Mouse (Mus musculus) liver, embryonic 16.5 days (tissue): Measurements from ENCODE around the gene Phkb. TPM values are rescaled to one million over a fixed set of nuclear protein-coding genes. Genes with fewer than 3 reads are reported as not detected.
"Not testable (repeated sequence)": the region's sequence is repeated elsewhere in the genome, so short reads cannot be mapped to it uniquely, and the experiment has no call there.

ENCODE experiments used
- ATAC-seq: fragments of 200-750 bp; cut with Nextera tagmentation; 2 replicates; pipeline ENCODE4 v1.8.0; 2017; ENCODE audit warnings: low read depth, mild to moderate bottlenecking, moderate number of reproducible peaks, moderate library complexity
- H3K27ac ChIP-seq: fragments of 300-500 bp; sonication (generic); 2 replicates; pipeline ENCODE4 v1.5.1; 2014; ENCODE audit warnings: mild to moderate bottlenecking, low read length
- H3K27me3 ChIP-seq: fragments of 300-500 bp; sonication (generic); 2 replicates; pipeline ENCODE4 v1.6.1; 2014; ENCODE audit warnings: low read depth, low read length, mixed read lengths; ENCODE audit not compliant: control insufficient read depth, insufficient read depth
- H3K36me3 ChIP-seq: fragments of 300-500 bp; sonication (generic); 2 replicates; pipeline ENCODE4 v1.6.1; 2014; ENCODE audit warnings: mild to moderate bottlenecking; ENCODE audit not compliant: control insufficient read depth, insufficient read depth
- H3K4me1 ChIP-seq: fragments of 300-500 bp; sonication (generic); 2 replicates; pipeline ENCODE4 v1.6.1; 2014; ENCODE audit warnings: low read depth, low read length, mixed read lengths; ENCODE audit not compliant: control insufficient read depth
- H3K4me2 ChIP-seq: fragments of 300-500 bp; sonication (generic); 2 replicates; pipeline ENCODE4 v1.6.1; 2014; ENCODE audit warnings: low read depth, low read length, mixed read lengths
- H3K4me3 ChIP-seq: fragments of 300-500 bp; sonication (generic); 2 replicates; pipeline ENCODE4 v1.5.1; 2014; ENCODE audit warnings: low read depth, mild to moderate bottlenecking, low read length
- H3K9ac ChIP-seq: fragments of 300-500 bp; sonication (generic); 2 replicates; pipeline ENCODE4 v1.6.1; 2014; ENCODE audit warnings: low read depth, low read length
- H3K9me3 ChIP-seq: fragments of 300-500 bp; sonication (generic); replicated peaks from 2 replicates; pipeline ENCODE4 v1.6.1; 2016; ENCODE audit warnings: low read length; ENCODE audit not compliant: control insufficient read depth
- WGBS: fragments of 180-500 bp; shearing (Covaris S2); extraction: QIAGEN DNeasy Blood & Tissue Kit; methylation state at CpG from one replicate; pipeline ENCODE4 v1.1.7; 2014; ENCODE audit not compliant: insufficient replicate concordance; 5-methylcytosine and 5-hydroxymethylcytosine counted together
- polyA plus RNA-seq: library from polyadenylated mRNA; unstranded; fragments of >200 nt; fragmentation: Nextera tagmentation; extraction: Ambion mirVana; gene quantifications from 2 replicates; pipeline ENCODE4 v1.2.1, GENCODE M21; 2015

Phkb gene
- 10.4 and 12.7 TPM in 2 replicates for polyA plus RNA-seq

GRCm38 (mm10) chr8:85840657-85841488, at the start of gene Phkb, which contains the start of gene Itfg1:
Gene Phkb (plus strand): TSS chr8:85840959.
Gene Itfg1 (minus strand): TSS chr8:85840921.
- H3K9ac ChIP-seq = peak within 1 kb of the TSS; percentile 91
- H3K27ac ChIP-seq = peak within 1 kb of the TSS; percentile 98
- no peaks in the 10 kb centered on the region for H3K27me3 ChIP-seq
- H3K4me3 ChIP-seq = peak within 1 kb of the TSS; percentile 93
- H3K36me3 ChIP-seq = no peaks in the 10 kb centered on the region
- peaks cover 9% of the 10 kb centered on the region for H3K4me1 ChIP-seq
- H3K9me3 ChIP-seq = no peaks in the 10 kb centered on the region
- peak; percentile 91 for ATAC-seq
- peak within 1 kb of the TSS; percentile 86 for H3K4me2 ChIP-seq
- under 1% methylated on average over 53 of the region's 54 CpGs for WGBS

- not testable (repeated sequence) for H3K36me3 ChIP-seq, H3K4me3 ChIP-seq, H3K9ac ChIP-seq, ATAC-seq, H3K27ac ChIP-seq, H3K27me3 ChIP-seq, H3K4me1 ChIP-seq, H3K9me3 ChIP-seq, H3K4me2 ChIP-seq
- 86% methylated on average over 1 of the region's 1 CpGs for WGBS
Observed at GRCm38 (mm10) chr8:85796392-85796791, 44.4 kb upstream of the Phkb start.

- Histone ChIP-seq H3K4me1 (no peaks in the 10 kb centered on the region), H3K27ac (no peak overlapping the region), H3K9ac (no peak overlapping the region), H3K9me3 (no peaks in the 10 kb centered on the region), H3K36me3 (no peaks in the 10 kb centered on the region), H3K4me2 (no peak overlapping the region), H3K27me3 (no peaks in the 10 kb centered on the region), H3K4me3 (no peak overlapping the region)
- WGBS = 83% methylated on average over 1 of the region's 1 CpGs
- ATAC-seq = no peak
Observed at GRCm38 (mm10) chr8:85800164-85800563, 40.6 kb upstream of the Phkb start.

GRCm38 (mm10) chr8:85801408-85801807, 39.4 kb upstream of the Phkb start:
- Histone ChIP-seq H3K27ac (no peak overlapping the region), H3K4me2 (no peak overlapping the region), H3K27me3 (no peaks in the 10 kb centered on the region), H3K9me3 (no peaks in the 10 kb centered on the region), H3K4me1 (no peaks in the 10 kb centered on the region), H3K36me3 (no peaks in the 10 kb centered on the region), H3K4me3 (no peak overlapping the region), H3K9ac (no peak overlapping the region)
- 54% methylated on average over 1 of the region's 1 CpGs for WGBS
- ATAC-seq = no peak

GRCm38 (mm10) chr8:85813621-85814020, 27.1 kb upstream of the Phkb start:
- no peak for ATAC-seq
- H3K4me3 ChIP-seq = no peak overlapping the region
- no peaks in the 10 kb centered on the region for H3K27me3 ChIP-seq
- no peak overlapping the region for H3K4me2 ChIP-seq
- H3K4me1 ChIP-seq = no peaks in the 10 kb centered on the region
- no peaks in the 10 kb centered on the region for H3K36me3 ChIP-seq
- no peak overlapping the region for H3K27ac ChIP-seq
- no peak overlapping the region for H3K9ac ChIP-seq
- no peaks in the 10 kb centered on the region for H3K9me3 ChIP-seq

- no peaks in the 10 kb centered on the region for H3K27me3 ChIP-seq
- peak overlapping the region; percentile 91 for H3K9ac ChIP-seq
- H3K27ac ChIP-seq = peak overlapping the region; percentile 98
- under 1% methylated on average over 21 of the region's 21 CpGs for WGBS
- H3K9me3 ChIP-seq = no peaks in the 10 kb centered on the region
- ATAC-seq = no peak; the same call in 1 of the 2 replicates
- H3K4me3 ChIP-seq = peak overlapping the region; percentile 93
- peak overlapping the region; percentile 86 for H3K4me2 ChIP-seq
- no peaks in the 10 kb centered on the region; the same call in 1 of the 2 replicates for H3K36me3 ChIP-seq
- peaks cover 9% of the 10 kb centered on the region for H3K4me1 ChIP-seq
Observed at GRCm38 (mm10) chr8:85839916-85840656, 673 bp upstream of the Phkb start.

- 2% methylated on average over 4 of the region's 4 CpGs for WGBS
- no peak for ATAC-seq
- peak overlapping the region; percentile 91 for H3K9ac ChIP-seq
- peak overlapping the region; percentile 93 for H3K4me3 ChIP-seq
- no peaks in the 10 kb centered on the region for H3K9me3 ChIP-seq
- peaks cover 9% of the 10 kb centered on the region for H3K4me1 ChIP-seq
- H3K27me3 ChIP-seq = no peaks in the 10 kb centered on the region
- H3K27ac ChIP-seq = peak overlapping the region; percentile 98
- no peaks in the 10 kb centered on the region for H3K36me3 ChIP-seq
- H3K4me2 ChIP-seq = peak overlapping the region; percentile 86
Observed at GRCm38 (mm10) chr8:85841489-85841795, 683 bp downstream of the Phkb start.

- H3K27me3 ChIP-seq = no peaks in the 10 kb centered on the region
- no peaks in the 10 kb centered on the region for H3K9me3 ChIP-seq
- H3K36me3 ChIP-seq = no peaks in the 10 kb centered on the region
- no peak overlapping the region for H3K4me3 ChIP-seq
- H3K27ac ChIP-seq = no peak overlapping the region
- no peak for ATAC-seq
- H3K4me2 ChIP-seq = no peak overlapping the region
- no peaks in the 10 kb centered on the region for H3K4me1 ChIP-seq
- H3K9ac ChIP-seq = no peak overlapping the region
Observed at GRCm38 (mm10) chr8:85845887-85846286, 5.1 kb downstream of the Phkb start.
